1 mouse cellular context compared by ENCODE assay signal in the genomic region with DNA sequence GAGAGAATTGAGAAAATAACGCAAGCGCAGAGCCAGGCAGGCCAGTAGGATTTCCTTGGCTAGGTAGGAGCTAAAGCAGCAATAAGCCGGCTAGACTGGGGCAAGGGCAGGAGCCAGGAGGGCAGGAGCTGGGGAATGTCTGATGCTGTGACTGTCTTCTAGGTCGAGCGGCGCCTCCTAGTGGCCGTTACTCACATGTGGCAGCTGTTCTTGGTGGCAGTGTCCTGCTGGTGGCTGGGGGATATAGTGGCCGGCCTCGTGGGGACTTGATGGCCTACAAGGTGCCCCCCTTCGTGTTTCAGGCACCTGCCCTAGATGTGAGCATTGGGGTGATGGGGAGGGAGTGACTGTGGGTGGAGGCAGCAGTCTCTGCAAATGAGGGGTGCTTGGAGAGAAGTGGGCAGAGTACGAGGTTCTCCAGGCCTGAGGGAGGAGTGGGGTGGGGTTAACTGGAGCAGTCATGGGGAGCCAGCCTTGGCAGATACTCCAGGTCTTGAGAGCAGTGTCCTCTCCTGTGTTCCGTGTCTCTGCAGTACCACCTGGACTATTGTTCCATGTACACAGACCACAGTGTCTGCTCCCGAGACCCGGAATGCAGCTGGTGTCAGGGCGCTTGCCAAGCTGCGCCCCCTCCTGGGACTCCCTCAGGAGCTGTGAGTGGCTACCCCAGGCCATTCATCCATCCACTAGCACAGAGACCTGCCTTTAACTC.
A peak's percentile ranks its signal among the peaks of the same experiment; 100 is the strongest.
TF ChIP-seq lines count a peak whose summit lies in the region.

No protein-coding gene starts in this region.

TF ChIP-seq in CH12.LX, 34 proteins besides CTCF, POLR2A, EP300 and RAD21:
- TF ChIP-seq KAT2A (IDR thresholded peaks at IDR 0.05; ENCODE audit: insufficient replicate concordance, low read length) = no peak
- no peak for TF ChIP-seq HCFC1 (IDR thresholded peaks at IDR 0.05; ENCODE audit: low read depth, low read length)
- no peak for TF ChIP-seq CHD2 (IDR thresholded peaks at IDR 0.05; ENCODE audit: low read length)
- TF ChIP-seq JUND (conservative IDR thresholded peaks at IDR 0.05; ENCODE audit: low read depth, low read length) = no peak
- TF ChIP-seq MYC (IDR thresholded peaks at IDR 0.05; ENCODE audit: low read depth, low read length) = peak; percentile 58; the same call in 1 of the 2 replicates
- no peak for TF ChIP-seq ELF1 (IDR thresholded peaks at IDR 0.05; ENCODE audit: low read depth, low read length)
- no peak for TF ChIP-seq BHLHE40 (IDR thresholded peaks at IDR 0.05; ENCODE audit: low read depth, low read length)
- no peak for TF ChIP-seq CHD1 (IDR thresholded peaks at IDR 0.05; ENCODE audit: low read depth, low read length)
- TF ChIP-seq GABPA (IDR thresholded peaks at IDR 0.05; ENCODE audit: insufficient replicate concordance, low read depth, low read length) = no peak
- peak; percentile 94 for TF ChIP-seq SMC3 (IDR thresholded peaks at IDR 0.05; ENCODE audit: low read depth, low read length)
- TF ChIP-seq E2F4 (IDR thresholded peaks at IDR 0.05; ENCODE audit: insufficient replicate concordance, low read depth, low read length) = no peak
- peak; percentile 49 for TF ChIP-seq MAX (IDR thresholded peaks at IDR 0.05; ENCODE audit: low read length)
- TF ChIP-seq ZKSCAN1 (IDR thresholded peaks at IDR 0.05; ENCODE audit: borderline replicate concordance, low read depth, low read length) = no peak
- TF ChIP-seq ZNF384 (IDR thresholded peaks at IDR 0.05; ENCODE audit: low read depth, low read length) = no peak
- TF ChIP-seq ZMIZ1 (IDR thresholded peaks at IDR 0.05; ENCODE audit: low read depth, low read length) = no peak
- no peak for TF ChIP-seq MEF2A (IDR thresholded peaks at IDR 0.05; ENCODE audit: borderline replicate concordance, low read depth, low read length)
- no peak for TF ChIP-seq RCOR1 (conservative IDR thresholded peaks at IDR 0.05; ENCODE audit: low read depth, low read length)
- peak; percentile 54 for TF ChIP-seq ZC3H11A (IDR thresholded peaks at IDR 0.05; ENCODE audit: low read depth, low read length)
- no peak for TF ChIP-seq USF2 (conservative IDR thresholded peaks at IDR 0.05; ENCODE audit: low read depth, low read length)
- no peak for TF ChIP-seq IRF4 (IDR thresholded peaks at IDR 0.05; ENCODE audit: low read depth, low read length)
- TF ChIP-seq USF1 (IDR thresholded peaks at IDR 0.05; ENCODE audit: low read depth, low read length) = no peak
- TF ChIP-seq SIN3A (IDR thresholded peaks at IDR 0.05; ENCODE audit: low read length) = no peak
- no peak for TF ChIP-seq MXI1 (IDR thresholded peaks at IDR 0.05; ENCODE audit: low read depth, low read length)
- 0 out of 2 replicates have a peak, but pooled peaks have one; percentile 23 for TF ChIP-seq MAZ (IDR thresholded peaks at IDR 0.05; ENCODE audit: low read depth, low read length)
- no peak for TF ChIP-seq JUN (IDR thresholded peaks at IDR 0.05; ENCODE audit: insufficient read depth, low read depth, low read length)
- TF ChIP-seq ETS1 (conservative IDR thresholded peaks at IDR 0.05; ENCODE audit: low read depth, low read length) = no peak
- TF ChIP-seq NELFE (IDR thresholded peaks at IDR 0.05; ENCODE audit: low read depth, low read length) = no peak; the same call in 1 of the 2 replicates
- TF ChIP-seq TBP (conservative IDR thresholded peaks at IDR 0.05; ENCODE audit: low read depth, low read length) = no peak
- no peak for TF ChIP-seq UBTF (IDR thresholded peaks at IDR 0.05; ENCODE audit: low read depth, low read length)
- TF ChIP-seq NRF1 (IDR thresholded peaks at IDR 0.05; ENCODE audit: low read depth, low read length) = 0 out of 2 replicates have a peak, but pooled peaks have one; percentile 36
- TF ChIP-seq PAX5 (IDR thresholded peaks at IDR 0.05; ENCODE audit: low read length) = no peak
- no peak for TF ChIP-seq MAFK (IDR thresholded peaks at IDR 0.05; ENCODE audit: insufficient replicate concordance, low read length)
- 0 out of 2 replicates have a peak, but pooled peaks have one; percentile 16 for TF ChIP-seq TCF12 (IDR thresholded peaks at IDR 0.05; ENCODE audit: low read depth, low read length)
- no peak for TF ChIP-seq POLR2AphosphoS2 (IDR thresholded peaks at IDR 0.05; ENCODE audit: low read depth, low read length)
